Mouse (Mus musculus): ENCODE measurements around the gene Arhgap9. TPM values are rescaled to one million over a fixed set of nuclear protein-coding genes. Genes with fewer than 3 reads are reported as not detected.
"Not testable (repeated sequence)": the region's sequence is repeated elsewhere in the genome, so short reads cannot be mapped to it uniquely, and the experiment has no call there.

Arhgap9 gene
- polyA plus RNA-seq, 1 experiment from 2014 or later = 0.88 TPM

- Histone ChIP-seq H3K4me1 (peaks cover 31% of the 10 kb centered on the region), H3K27me3 (replicated peaks) (no peaks in the 10 kb centered on the region), H3K4me2 (no peak overlapping the region), H3K27ac (replicated peaks) (no peak overlapping the region), H3K9ac (replicated peaks) (no peak overlapping the region; the same call in 1 of the 2 replicates), H3K4me3 (replicated peaks) (no peak overlapping the region), H3K36me3 (peaks cover 47% of the 10 kb centered on the region), H3K9me3 (replicated peaks) (no peaks in the 10 kb centered on the region)
- WGBS = 78% methylated on average over 3 of the region's 3 CpGs
- ATAC-seq (ENCODE audit: low FRiP score) = no peak
These were observed 28.1 kb upstream of the Arhgap9 start for GRCm38 (mm10) chr10:127293590-127294113.

- Histone ChIP-seq H3K9ac (replicated peaks) (no peak overlapping the region), H3K4me3 (replicated peaks) (no peak overlapping the region), H3K4me2 (no peak overlapping the region), H3K4me1 (peaks cover 21% of the 10 kb centered on the region), H3K27ac (replicated peaks) (no peak overlapping the region), H3K9me3 (replicated peaks) (no peaks in the 10 kb centered on the region), H3K36me3 (peaks cover 60% of the 10 kb centered on the region), H3K27me3 (replicated peaks) (no peaks in the 10 kb centered on the region)
- no peak for ATAC-seq (ENCODE audit: low FRiP score)
- 91% methylated on average over 10 of the region's 10 CpGs for WGBS
These were observed 26.8 kb upstream of the Arhgap9 start for GRCm38 (mm10) chr10:127294895-127295510.

GRCm38 (mm10) chr10:127295986-127296794 is 25.6 kb upstream of the Arhgap9 start:
- WGBS = 93% methylated on average over 24 of the region's 24 CpGs
- H3K4me3 ChIP-seq (replicated peaks) = no peak overlapping the region
- ATAC-seq (ENCODE audit: low FRiP score) = no peak
- no peak overlapping the region for H3K27ac ChIP-seq (replicated peaks)
- H3K4me1 ChIP-seq = peaks cover 18% of the 10 kb centered on the region
- H3K9ac ChIP-seq (replicated peaks) = no peak overlapping the region
- H3K27me3 ChIP-seq (replicated peaks) = no peaks in the 10 kb centered on the region
- no peak overlapping the region for H3K4me2 ChIP-seq
- H3K9me3 ChIP-seq (replicated peaks) = no peaks in the 10 kb centered on the region
- peaks cover 70% of the 10 kb centered on the region for H3K36me3 ChIP-seq

GRCm38 (mm10) chr10:127297015-127297871 is 24.5 kb upstream of the Arhgap9 start:
- ATAC-seq (ENCODE audit: low FRiP score) = no peak

GRCm38 (mm10) chr10:127300361-127300760 is 21.4 kb upstream of the Arhgap9 start:
- no peaks in the 10 kb centered on the region for H3K4me1 ChIP-seq
- H3K9ac ChIP-seq (replicated peaks) = no peak overlapping the region
- ATAC-seq (ENCODE audit: low FRiP score) = no peak
- peaks cover 91% of the 10 kb centered on the region for H3K36me3 ChIP-seq
- H3K4me2 ChIP-seq = no peak overlapping the region
- no peaks in the 10 kb centered on the region for H3K27me3 ChIP-seq (replicated peaks)
- no peak overlapping the region for H3K27ac ChIP-seq (replicated peaks)
- WGBS = 98% methylated on average over 6 of the region's 6 CpGs
- no peak overlapping the region for H3K4me3 ChIP-seq (replicated peaks)
- H3K9me3 ChIP-seq (replicated peaks) = no peaks in the 10 kb centered on the region

More at GRCm38 (mm10) chr10:127297015-127297871, 24.5 kb upstream of the Arhgap9 start:
- 92% methylated on average over 16 of the region's 16 CpGs for WGBS
- H3K27ac ChIP-seq (replicated peaks) = no peak overlapping the region
- H3K4me3 ChIP-seq (replicated peaks) = no peak overlapping the region
- no peak overlapping the region for H3K9ac ChIP-seq (replicated peaks)
- H3K9me3 ChIP-seq (replicated peaks) = no peaks in the 10 kb centered on the region
- peaks cover 80% of the 10 kb centered on the region for H3K36me3 ChIP-seq
- no peaks in the 10 kb centered on the region for H3K27me3 ChIP-seq (replicated peaks)
- no peak overlapping the region for H3K4me2 ChIP-seq
- H3K4me1 ChIP-seq = peaks cover 7% of the 10 kb centered on the region

GRCm38 (mm10) chr10:127303136-127303535 is 18.6 kb upstream of the Arhgap9 start:
- H3K9me3 ChIP-seq (replicated peaks) = no peaks in the 10 kb centered on the region
- H3K27ac ChIP-seq (replicated peaks) = no peak overlapping the region
- H3K4me1 ChIP-seq = no peaks in the 10 kb centered on the region
- no peak for ATAC-seq (ENCODE audit: low FRiP score)
- no peak overlapping the region for H3K4me3 ChIP-seq (replicated peaks)
- no peaks in the 10 kb centered on the region for H3K27me3 ChIP-seq (replicated peaks)
- no peak overlapping the region for H3K9ac ChIP-seq (replicated peaks)
- no peak overlapping the region for H3K4me2 ChIP-seq
- peaks cover 93% of the 10 kb centered on the region for H3K36me3 ChIP-seq
- WGBS = 95% methylated on average over 11 of the region's 11 CpGs

GRCm38 (mm10) chr10:127309167-127309566 is 12.6 kb upstream of the Arhgap9 start:
- peaks cover 49% of the 10 kb centered on the region for H3K36me3 ChIP-seq
- not testable (repeated sequence) for H3K27me3 ChIP-seq (replicated peaks); H3K4me3 ChIP-seq (replicated peaks); H3K4me2 ChIP-seq; H3K9me3 ChIP-seq (replicated peaks); ATAC-seq (ENCODE audit: low FRiP score); H3K27ac ChIP-seq (replicated peaks); H3K9ac ChIP-seq (replicated peaks)
- H3K4me1 ChIP-seq = peaks cover 18% of the 10 kb centered on the region
- WGBS = 89% methylated on average over 3 of the region's 3 CpGs

- 38% methylated on average over 23 of the region's 23 CpGs for WGBS
- Histone ChIP-seq H3K27ac (replicated peaks) (peak overlapping the region; percentile 86), H3K4me3 (replicated peaks) (peak overlapping the region; percentile 82), H3K9ac (replicated peaks) (peak overlapping the region; percentile 93), H3K4me1 (peaks cover 18% of the 10 kb centered on the region), H3K27me3 (replicated peaks) (no peaks in the 10 kb centered on the region), H3K36me3 (peaks cover 34% of the 10 kb centered on the region), H3K4me2 (peak overlapping the region; percentile 71), H3K9me3 (replicated peaks) (no peaks in the 10 kb centered on the region)
- peak; percentile 19 for ATAC-seq (ENCODE audit: low FRiP score)
These were observed 11.0 kb upstream of the Arhgap9 start for GRCm38 (mm10) chr10:127310523-127311475.

- H3K27me3 ChIP-seq (replicated peaks) = no peaks in the 10 kb centered on the region
- peak within 1 kb of the TSS; percentile 71 for H3K4me2 ChIP-seq
- H3K27ac ChIP-seq (replicated peaks) = peak within 1 kb of the TSS; percentile 86
- H3K4me3 ChIP-seq (replicated peaks) = peak within 1 kb of the TSS; percentile 82
- peaks cover 18% of the 10 kb centered on the region for H3K4me1 ChIP-seq
- H3K36me3 ChIP-seq = peaks cover 25% of the 10 kb centered on the region
- peak; percentile 96 for ATAC-seq (ENCODE audit: low FRiP score)
- H3K9me3 ChIP-seq (replicated peaks) = no peaks in the 10 kb centered on the region
- WGBS = under 1% methylated on average over 65 of the region's 65 CpGs
- peak within 1 kb of the TSS; percentile 93 for H3K9ac ChIP-seq (replicated peaks)
These were observed 10.0 kb upstream of the Arhgap9 start, which contains the start of gene Mars for GRCm38 (mm10) chr10:127311476-127312355. Mars (minus strand) TSS chr10:127311786.

GRCm38 (mm10) chr10:127312356-127312676 is 9.4 kb upstream of the Arhgap9 start:
- Histone ChIP-seq H3K27ac (replicated peaks) (peak overlapping the region; percentile 86), H3K4me3 (replicated peaks) (peak overlapping the region; percentile 82), H3K4me1 (peaks cover 18% of the 10 kb centered on the region), H3K9ac (replicated peaks) (peak overlapping the region; percentile 53), H3K4me2 (peak overlapping the region; percentile 71), H3K9me3 (replicated peaks) (no peaks in the 10 kb centered on the region), H3K27me3 (replicated peaks) (no peaks in the 10 kb centered on the region), H3K36me3 (peaks cover 19% of the 10 kb centered on the region)
- ATAC-seq (ENCODE audit: low FRiP score) = peak; percentile 72
- 3% methylated on average over 4 of the region's 4 CpGs for WGBS

All from neural tube, embryonic 15.5 days (tissue).